Mouse (Mus musculus): ENCODE results near the gene Scaf1. TPM values are rescaled to one million over a fixed set of nuclear protein-coding genes. Genes with fewer than 3 reads are reported as not detected.

The Scaf1 gene
- total and polyA plus RNA-seq, 3 experiments: 17.7 to 81.5 (median 34.4) TPM

DNA sequence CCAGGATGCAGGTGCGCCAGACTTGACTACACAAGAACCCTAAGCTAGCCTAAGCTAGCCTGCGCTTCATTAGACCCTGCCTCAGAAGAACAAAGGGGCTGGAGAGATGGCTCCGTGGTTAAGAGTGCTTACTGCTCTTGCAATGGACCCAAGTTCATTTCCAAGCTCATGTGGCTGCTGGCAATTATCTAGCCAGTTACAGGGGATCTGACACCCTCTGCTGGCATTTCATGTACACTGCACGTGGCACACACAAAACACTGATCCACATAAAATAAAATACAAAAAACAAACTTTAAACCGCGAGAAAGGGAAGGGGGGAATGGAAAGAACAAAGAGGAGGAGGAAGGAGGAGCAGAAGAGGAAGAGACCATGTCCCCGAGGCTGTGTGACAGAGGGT is 58.0 kb downstream of the Scaf1 start:
- DNase-seq (ENCODE audit: low read depth, low spot score): peak; percentile 79
- TF ChIP-seq MAZ (IDR thresholded peaks at IDR 0.05; ENCODE audit: low read depth, low read length) (no peak), E2F4 (IDR thresholded peaks at IDR 0.05; ENCODE audit: borderline replicate concordance, low read depth, low read length) (no peak), HCFC1 (IDR thresholded peaks at IDR 0.05; ENCODE audit: low read depth, low read length) (no peak), ETS1 (IDR thresholded peaks at IDR 0.05; ENCODE audit: low read depth, low read length) (no peak), MYC (IDR thresholded peaks at IDR 0.05; ENCODE audit: low read depth, low read length) (peak; percentile 95), CHD1 (IDR thresholded peaks at IDR 0.05; ENCODE audit: low read depth, low read length) (no peak), MAFK (IDR thresholded peaks at IDR 0.05; ENCODE audit: borderline replicate concordance, low read depth, low read length) (no peak), UBTF (IDR thresholded peaks at IDR 0.05; ENCODE audit: borderline replicate concordance, insufficient read depth, low read depth, low read length) (no peak), POLR2AphosphoS5 (IDR thresholded peaks at IDR 0.05; ENCODE audit: borderline replicate concordance, low read depth, low read length) (no peak), EP300 (IDR thresholded peaks at IDR 0.05; ENCODE audit: low read depth in 1 of 2, low read length in 2 of 2) (no peak), SIN3A (IDR thresholded peaks at IDR 0.05; ENCODE audit: low read length) (peak; percentile 50), GATA1 (IDR thresholded peaks at IDR 0.05; ENCODE audit: low read depth, low read length) (no peak), POLR2AphosphoS2 (IDR thresholded peaks at IDR 0.05; ENCODE audit: low read length) (no peak), KAT2A (conservative IDR thresholded peaks at IDR 0.05; ENCODE audit: low read depth, low read length) (no peak), MAX (IDR thresholded peaks at IDR 0.05; ENCODE audit: low read length) (peak; percentile 96), RAD21 (IDR thresholded peaks at IDR 0.05; ENCODE audit: low read depth, low read length) (peak; percentile 89), TCF12 (IDR thresholded peaks at IDR 0.05; ENCODE audit: low read depth, low read length) (no peak), MXI1 (IDR thresholded peaks at IDR 0.05; ENCODE audit: low read depth, low read length) (0 out of 2 replicates have a peak, but pooled peaks have one; percentile 52), SMC3 (IDR thresholded peaks at IDR 0.05; ENCODE audit: low read depth, low read length) (peak; percentile 86), ZKSCAN1 (IDR thresholded peaks at IDR 0.05; ENCODE audit: low read depth, low read length) (no peak), MYB (IDR thresholded peaks at IDR 0.05; ENCODE audit: low read depth, low read length) (no peak), ZC3H11A (IDR thresholded peaks at IDR 0.05; ENCODE audit: low read depth, low read length) (peak; percentile 76), CTCF (IDR thresholded peaks at IDR 0.05 in 2 of 3, conservative IDR thresholded peaks at IDR 0.05 in 1 of 3; ENCODE audit: control insufficient read depth in 1 of 3, insufficient read depth in 1 of 3, low read depth in 2 of 3, low read length in 3 of 3, poor library complexity in 1 of 3, severe bottlenecking in 1 of 3) (peak; percentile 75 to 90 (median 81)), USF1 (IDR thresholded peaks at IDR 0.05; ENCODE audit: low read depth, low read length) (peak; percentile 58), ZMIZ1 (IDR thresholded peaks at IDR 0.05; ENCODE audit: low read depth, low read length) (no peak), POLR2A (IDR thresholded peaks at IDR 0.05; ENCODE audit: control insufficient read depth in 1 of 2, insufficient read depth in 1 of 2, low read depth in 1 of 2, low read length in 2 of 2, poor library complexity in 1 of 2) (no peak), NRF1 (IDR thresholded peaks at IDR 0.05; ENCODE audit: insufficient read depth, low read depth, low read length, poor library complexity, severe bottlenecking) (no peak), TAL1 (IDR thresholded peaks at IDR 0.05; ENCODE audit: low read length) (no peak), RCOR1 (IDR thresholded peaks at IDR 0.05; ENCODE audit: low read depth, low read length) (no peak), NELFE (IDR thresholded peaks at IDR 0.05; ENCODE audit: low read depth, low read length) (no peak), TBP (IDR thresholded peaks at IDR 0.05; ENCODE audit: low read depth, low read length) (no peak), MEF2A (IDR thresholded peaks at IDR 0.05; ENCODE audit: extremely low read depth, insufficient replicate concordance, low read depth, low read length, poor library complexity, severe bottlenecking) (no peak), BHLHE40 (IDR thresholded peaks at IDR 0.05; ENCODE audit: borderline replicate concordance, low read depth, low read length) (no peak), GABPA (IDR thresholded peaks at IDR 0.05; ENCODE audit: low read depth, low read length) (no peak), CHD2 (IDR thresholded peaks at IDR 0.05; ENCODE audit: low read length) (no peak), JUND (IDR thresholded peaks at IDR 0.05; ENCODE audit: low read depth, low read length) (no peak), USF2 (IDR thresholded peaks at IDR 0.05; ENCODE audit: borderline replicate concordance in 1 of 2, insufficient read depth in 1 of 2, low read depth in 1 of 2, low read length in 2 of 2) (no peak), ZNF384 (IDR thresholded peaks at IDR 0.05; ENCODE audit: low read depth, low read length) (0 out of 2 replicates have a peak, but pooled peaks have one; percentile 42)

More for the DNA sequence above, 58.0 kb downstream of the Scaf1 start:
- no peaks in the 10 kb centered on the region for H3K9me3 ChIP-seq (replicated peaks; ENCODE audit: insufficient read depth, low read length)
- no peaks in the 10 kb centered on the region for H3K79me2 ChIP-seq (ENCODE audit: control insufficient read depth, insufficient read depth, low read length, poor library complexity)
- no peak overlapping the region for H3K9ac ChIP-seq (ENCODE audit: control insufficient read depth, low read depth, low read length, poor library complexity, severe bottlenecking)
- H3K4me3 ChIP-seq (ENCODE audit: control insufficient read depth in 1 of 2, insufficient read depth in 1 of 2, low read depth in 2 of 2, low read length in 2 of 2): no peak overlapping the region
- H3K36me3 ChIP-seq (ENCODE audit: control insufficient read depth in 1 of 2, insufficient read depth in 2 of 2, low read length in 2 of 2): no peaks in the 10 kb centered on the region
- H3K27me3 ChIP-seq (ENCODE audit: control insufficient read depth in 1 of 2, insufficient read depth in 2 of 2, low read length in 2 of 2): no peaks in the 10 kb centered on the region
- peaks cover 0 to 4% of the 10 kb centered on the region in 2 experiments; a peak in 1 of 4 replicates for H3K4me1 ChIP-seq (ENCODE audit: control insufficient read depth in 1 of 2, insufficient read depth in 2 of 2, low read length in 2 of 2)
- no peak overlapping the region for H3K27ac ChIP-seq (ENCODE audit: control insufficient read depth, low read depth, low read length)

Measured in MEL (cell line).